Mouse (Mus musculus): ENCODE measurements at regions not wholly inside any gene's neighbourhood (a gene's known extent, or its start where the extent isn't known, plus 50 kb on each side); places are given as distances from the start of the nearest gene placed in this dataset.

GRCm38 (mm10) chr9:94400596-94400995, 137.3 kb downstream of the 1190002N15Rik start:
- TF ChIP-seq POLR2A (IDR thresholded peaks at IDR 0.05; ENCODE audit: borderline replicate concordance, insufficient read depth, low read length): no peak
- TF ChIP-seq CTCF (IDR thresholded peaks at IDR 0.05; ENCODE audit: borderline replicate concordance, insufficient read depth, low read depth, low read length): no peak

All from cerebellum, adult 2 months (tissue).